Mouse (Mus musculus) retina, postnatal 7 days (tissue): ENCODE results near the gene Hypk.
"Not testable (repeated sequence)": the region's sequence is repeated elsewhere in the genome, so short reads cannot be mapped to it uniquely, and the experiment has no call there.

ENCODE experiments used
- DNase-seq: peaks from one replicate; pipeline ENCODE4 v3.0.0-alpha.2; 2012; ENCODE audit warnings: low read depth, low spot score

Gene Hypk

DNA sequence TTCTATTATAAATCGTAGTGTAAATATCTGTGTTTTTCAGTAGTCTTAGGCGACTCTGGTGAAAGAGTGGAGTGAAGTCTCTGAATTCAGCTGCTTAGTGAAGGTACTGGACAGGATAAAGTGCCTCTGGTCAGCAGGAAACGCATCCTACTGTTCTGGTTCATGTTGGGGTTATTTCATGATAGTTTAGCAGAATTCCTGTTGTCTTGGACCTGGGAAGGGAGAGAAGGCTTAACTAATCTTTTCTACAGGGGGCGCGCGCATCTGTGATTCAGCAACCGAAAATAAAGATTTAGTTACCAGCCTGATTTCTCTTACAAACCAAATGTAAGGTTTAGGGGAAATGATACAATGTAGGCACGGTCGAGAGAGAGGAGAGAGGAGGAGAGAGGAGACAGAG, 5.0 kb upstream of the Hypk start:
- no peak for DNase-seq

DNA sequence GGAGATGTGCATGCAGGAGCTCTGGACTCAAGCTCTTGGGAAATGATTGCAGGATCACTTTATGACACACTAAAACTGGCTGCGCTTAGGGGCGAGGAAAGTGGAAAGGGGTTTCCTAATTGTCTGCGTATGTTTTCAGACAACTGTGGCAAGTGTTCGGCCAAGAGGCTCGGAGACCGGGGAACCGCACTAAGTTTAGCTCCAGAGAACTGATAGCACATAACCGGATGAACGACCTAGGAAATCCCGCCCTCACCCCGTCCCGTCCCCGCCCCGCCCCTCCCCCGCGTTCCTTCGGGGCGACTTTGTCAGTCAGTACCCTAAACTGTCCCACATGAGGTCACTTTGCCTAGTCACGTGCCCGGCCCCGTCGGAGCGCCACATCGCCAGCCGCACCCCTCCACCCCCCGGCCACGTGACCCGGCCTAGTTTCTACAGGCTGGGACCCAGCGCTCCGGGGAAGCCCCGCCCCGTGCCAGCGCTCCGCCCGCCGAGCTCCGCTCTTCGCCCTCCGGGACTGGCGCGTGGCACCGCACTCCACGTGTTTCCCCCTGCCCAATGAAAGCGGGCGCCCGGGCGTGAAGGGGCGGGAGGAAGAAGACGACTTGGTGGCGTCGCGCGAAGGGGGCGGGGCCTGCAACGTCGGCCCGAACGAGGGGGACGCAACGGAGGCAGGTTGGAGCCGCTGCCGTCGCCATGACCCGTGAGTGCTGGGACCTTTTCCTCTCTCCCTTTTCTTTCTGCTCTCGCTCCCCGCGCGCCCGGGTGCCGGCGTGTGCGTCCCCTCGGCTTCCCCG, 4.2 kb upstream of the Hypk start, which contains the start of gene Serf2:
Gene Serf2, plus strand, starts transcription at position 457 of the 797 bp plus-strand sequence.
- DNase-seq, result peak; percentile 96

DNA sequence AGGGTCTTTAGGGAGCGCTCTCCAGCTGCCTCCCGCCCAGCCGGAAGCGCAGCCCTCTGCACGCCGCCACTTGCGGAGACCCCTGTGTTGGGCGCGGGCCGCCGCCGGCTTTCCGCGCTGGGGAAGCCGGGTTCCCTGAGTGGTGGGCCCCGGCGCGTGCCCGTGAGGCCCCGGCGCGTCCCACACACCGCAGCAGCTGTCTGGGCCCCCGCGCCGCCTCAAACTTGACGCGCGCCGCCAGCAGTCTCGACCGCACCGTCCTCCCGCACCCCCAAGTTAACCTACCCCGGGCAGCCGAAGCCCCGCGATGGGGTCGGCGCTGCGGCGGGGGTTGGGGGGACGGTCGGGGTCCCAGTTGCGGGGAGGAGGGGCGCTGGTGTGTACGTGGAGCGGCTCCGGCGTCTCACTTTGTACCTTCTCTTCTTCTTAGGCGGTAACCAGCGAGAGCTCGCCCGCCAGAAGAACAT, 3.5 kb upstream of the Hypk start:
- DNase-seq, result no peak

DNA sequence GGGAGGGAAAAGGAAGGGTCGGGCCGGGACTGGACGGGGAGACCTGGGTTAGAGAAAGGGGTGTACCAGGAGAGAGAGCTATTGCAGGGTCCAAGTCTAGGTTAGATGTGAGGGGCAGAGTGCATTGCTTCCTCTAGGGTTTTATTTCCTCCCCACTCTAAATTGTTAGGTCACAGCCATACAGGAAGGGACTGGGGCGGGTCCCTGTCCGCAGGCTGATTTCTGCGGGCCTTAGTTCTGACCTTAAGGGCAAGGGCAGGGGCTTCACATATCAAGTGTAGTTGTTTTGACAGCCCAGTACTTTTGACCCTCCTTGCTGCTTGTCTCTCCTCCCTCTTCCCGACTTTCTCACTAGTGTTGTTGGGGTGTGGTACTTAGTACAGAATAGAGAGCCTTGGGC, 3.0 kb upstream of the Hypk start:
- no peak for DNase-seq

DNA sequence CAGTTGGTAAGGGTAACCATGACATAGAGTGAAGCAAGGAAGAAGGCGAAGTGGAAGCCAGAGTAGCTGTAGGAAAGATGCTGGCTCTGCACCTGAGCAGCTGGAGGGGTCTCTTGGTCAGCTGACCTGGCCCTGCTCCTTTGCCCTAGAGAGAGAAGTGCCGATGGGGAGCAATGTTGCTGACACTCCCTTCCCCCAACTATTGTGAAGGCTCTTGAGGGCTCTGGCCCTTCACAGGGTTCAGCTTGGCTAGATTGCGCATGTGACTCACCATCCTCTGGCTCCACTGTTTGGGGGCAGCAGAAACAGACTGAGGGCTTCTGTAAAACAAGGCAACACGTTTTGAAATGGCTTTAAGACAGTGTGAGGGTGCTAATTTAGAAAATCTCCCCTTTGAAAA, 729 bp upstream of the Hypk start:
- no peak for DNase-seq

DNA sequence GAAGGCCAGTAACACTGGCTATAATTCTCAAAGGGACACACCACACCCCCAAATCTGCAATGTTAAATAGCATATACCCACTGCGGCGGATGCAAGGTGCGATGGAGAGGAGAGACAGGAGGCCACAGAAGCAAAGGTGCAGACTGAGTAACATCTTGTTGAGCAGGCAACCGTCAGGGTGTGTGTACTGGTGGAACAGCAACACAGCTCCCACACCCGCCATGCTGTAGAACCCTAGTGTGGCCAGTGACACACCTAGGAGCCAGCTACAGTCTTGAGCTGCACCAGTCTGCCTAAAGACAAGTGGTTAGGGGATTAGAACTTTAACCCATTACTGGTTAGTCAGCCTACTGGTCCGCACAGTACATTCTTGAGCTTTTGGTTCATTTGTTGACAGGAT, 827 bp downstream of the Hypk start:
- no peak for DNase-seq

DNA sequence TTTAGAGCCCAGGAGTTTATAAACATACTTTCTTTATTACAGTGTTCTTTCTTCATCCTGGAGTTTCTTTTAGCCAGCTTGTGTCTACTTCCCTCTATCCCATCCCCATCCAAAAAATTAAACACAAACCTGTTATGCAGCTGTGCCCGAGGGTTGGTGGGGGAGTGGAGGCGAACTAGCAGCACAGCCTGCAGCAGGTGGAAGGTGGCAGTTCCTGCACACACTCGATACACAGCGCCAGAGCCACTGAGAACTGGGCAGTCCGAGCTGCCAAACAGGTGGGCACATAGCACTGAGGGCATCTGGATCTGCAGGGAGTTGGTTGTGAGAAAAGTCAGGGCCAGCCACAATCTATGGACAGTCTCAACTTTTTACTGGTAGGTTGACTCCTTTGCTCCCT, 2.4 kb downstream of the Hypk start:
- no peak for DNase-seq

DNA sequence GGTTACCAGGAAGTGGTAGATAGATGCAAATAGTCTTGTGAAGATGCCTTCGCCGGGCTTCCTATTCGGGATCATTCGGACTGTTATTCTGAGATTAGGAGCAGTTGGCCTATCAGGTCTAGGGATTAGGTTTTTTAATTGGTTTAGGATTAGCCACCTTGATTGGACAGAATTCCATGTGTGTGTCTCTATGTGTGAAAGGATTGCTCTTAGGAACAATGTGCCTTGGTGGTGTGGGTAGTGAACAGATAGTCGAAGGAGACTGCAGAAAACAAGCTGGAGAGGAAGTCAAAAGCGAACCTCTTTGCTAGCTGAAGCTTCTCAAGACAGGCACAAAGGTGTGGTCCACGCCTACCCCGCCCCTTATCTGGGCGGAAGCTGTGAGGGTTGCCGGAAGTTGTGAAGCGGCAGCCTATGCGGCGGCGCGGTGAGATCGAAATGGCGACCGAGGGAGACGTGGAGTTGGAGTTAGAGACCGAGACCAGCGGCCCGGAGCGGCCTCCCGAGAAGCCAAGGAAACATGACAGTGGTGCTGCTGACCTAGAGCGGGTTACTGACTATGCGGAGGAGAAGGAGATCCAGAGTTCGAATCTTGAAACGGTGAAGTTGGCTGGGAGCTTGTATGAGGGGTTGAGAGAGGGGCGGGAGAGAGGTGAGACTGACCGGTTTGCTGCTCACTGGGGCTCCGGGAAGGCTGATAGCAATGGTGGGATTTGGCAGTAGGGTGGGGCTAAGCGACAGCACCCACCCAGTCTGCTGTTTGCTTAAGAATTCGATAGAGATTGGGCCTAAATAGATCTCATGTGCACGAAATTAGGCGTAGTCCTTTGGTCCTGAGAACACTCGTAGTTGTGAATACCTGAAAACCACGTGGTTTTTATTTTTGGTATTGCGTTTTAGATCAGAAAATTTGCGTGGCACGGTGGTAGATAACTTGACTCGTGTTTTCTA, 3.9 kb downstream of the Hypk start, which contains the start of gene Serinc4:
Gene Serinc4, minus strand, starts transcription at position 90 of the 951 bp plus-strand sequence.
- DNase-seq, result peak; percentile 79

DNA sequence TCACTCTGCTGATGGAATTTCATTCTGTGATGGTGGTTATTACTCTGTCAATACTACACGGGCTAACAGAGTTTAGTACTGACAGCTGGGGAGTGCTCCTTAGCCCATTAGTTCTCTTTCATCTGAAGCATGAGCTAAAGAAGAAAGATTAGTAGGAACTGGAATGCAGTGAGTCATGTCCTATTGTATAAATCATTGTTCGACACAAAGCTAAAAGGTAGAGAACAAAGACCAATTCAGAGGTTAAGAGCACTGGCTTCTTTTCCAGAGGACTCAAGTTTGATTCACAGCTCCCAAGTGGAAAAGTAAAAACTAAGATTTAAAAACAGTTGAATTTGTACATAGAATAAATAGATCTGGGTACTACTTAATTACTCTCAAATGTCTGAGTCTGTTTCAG, 7.0 kb downstream of the Hypk start:
- no peak for DNase-seq

DNA sequence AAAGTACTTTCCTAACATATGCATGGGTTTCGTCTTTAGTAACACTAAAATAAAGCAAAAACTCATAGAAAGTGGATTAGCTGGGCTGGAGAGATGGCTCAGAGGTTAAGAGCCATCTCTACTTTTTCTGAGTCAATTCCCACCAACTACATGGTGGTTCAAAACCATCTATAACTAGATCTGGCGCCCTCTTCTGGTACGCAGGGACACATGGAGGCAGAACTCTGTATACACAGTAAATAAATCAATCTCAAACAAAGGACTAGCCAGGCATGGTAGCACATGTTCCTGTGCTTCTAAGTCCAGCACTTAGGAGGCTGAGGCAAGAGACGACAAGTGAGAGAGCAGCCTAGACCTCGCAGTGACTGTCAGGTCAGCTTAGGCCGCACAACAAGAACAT, 15.9 kb downstream of the Hypk start:
- not testable (repeated sequence) for DNase-seq

DNA sequence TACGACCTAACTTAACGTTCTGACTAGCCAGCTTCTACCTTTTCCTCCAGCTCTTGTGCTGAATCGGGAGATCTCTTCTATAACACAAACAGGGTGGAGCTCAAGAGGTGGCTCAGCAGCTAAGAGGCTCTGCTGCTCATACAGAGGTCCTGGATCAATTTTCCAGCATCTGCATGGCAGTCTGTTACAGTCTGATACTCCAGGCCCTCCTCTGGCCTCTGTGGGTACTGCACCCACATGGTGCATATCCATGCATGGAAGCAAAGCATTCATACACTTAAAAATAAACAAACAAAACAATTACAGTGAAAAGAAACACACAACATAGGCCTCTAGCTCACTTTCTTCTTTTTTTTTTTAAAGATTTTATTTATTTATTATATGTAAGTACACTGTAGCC, 19.7 kb downstream of the Hypk start:
- not testable (repeated sequence) for DNase-seq

DNA sequence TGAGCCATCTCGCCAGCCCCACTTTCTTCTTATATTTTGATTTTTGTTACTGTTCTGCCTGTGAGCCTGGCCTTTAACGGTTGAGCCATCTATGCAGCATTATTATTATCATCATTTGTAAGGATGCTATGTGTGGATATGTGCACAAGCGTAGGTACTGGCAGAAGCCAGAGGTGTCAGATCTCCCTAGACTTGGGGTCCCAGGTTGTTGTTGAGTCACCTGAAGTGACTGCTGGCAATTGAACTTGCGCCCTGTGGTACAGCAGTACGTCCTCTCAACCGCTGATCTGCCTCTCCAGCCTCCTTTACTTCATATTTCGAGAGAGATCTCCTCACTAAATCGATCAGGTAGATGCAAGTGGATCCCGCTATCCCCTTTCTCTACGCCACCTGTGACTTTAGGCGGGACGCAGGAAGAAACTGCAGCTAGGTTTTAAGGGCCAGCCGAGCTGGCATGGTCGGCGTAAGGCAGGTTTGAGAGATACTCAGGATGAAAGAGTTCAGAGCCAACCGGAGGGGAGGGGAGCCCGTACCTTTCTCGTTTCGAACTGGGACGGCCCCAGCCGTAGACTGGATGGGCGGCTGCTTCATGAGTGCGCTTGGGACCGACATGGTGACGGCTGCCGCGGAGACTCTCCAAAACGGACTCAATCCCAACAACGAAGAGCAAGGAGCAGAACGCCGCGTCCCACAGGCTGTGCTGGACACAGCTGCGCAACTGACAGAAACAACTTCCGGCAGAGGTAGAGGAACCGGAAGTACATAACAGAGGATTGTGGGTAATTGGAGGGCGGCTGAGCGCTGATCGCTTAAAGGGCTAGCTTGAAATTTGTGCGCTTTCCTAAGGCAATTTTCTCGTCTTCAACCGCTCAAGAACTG, 20.4 kb downstream of the Hypk start, which contains the start of gene Mfap1b:
Gene Mfap1b, minus strand, starts transcription at position 767 of the 879 bp plus-strand sequence.
- peak; percentile 80 for DNase-seq

DNA sequence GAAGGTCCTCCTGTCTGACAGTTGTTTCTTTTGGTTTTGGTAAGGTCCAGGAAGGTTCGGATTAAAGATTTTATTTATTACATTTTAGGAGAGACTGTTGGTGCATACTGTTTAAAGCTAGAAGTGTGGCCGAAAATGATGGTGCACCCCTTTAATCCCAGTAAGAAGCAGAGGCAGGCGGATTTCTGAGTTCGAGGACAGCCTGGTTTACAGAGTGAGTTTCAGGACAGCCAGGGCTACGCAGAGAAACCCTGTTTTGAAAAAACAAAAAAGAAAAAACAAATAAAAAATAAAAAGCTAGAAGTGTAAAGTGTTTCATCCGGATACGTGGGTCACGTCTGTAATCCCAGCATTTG, 21.1 kb downstream of the Hypk start:
- DNase-seq, result no peak

DNA sequence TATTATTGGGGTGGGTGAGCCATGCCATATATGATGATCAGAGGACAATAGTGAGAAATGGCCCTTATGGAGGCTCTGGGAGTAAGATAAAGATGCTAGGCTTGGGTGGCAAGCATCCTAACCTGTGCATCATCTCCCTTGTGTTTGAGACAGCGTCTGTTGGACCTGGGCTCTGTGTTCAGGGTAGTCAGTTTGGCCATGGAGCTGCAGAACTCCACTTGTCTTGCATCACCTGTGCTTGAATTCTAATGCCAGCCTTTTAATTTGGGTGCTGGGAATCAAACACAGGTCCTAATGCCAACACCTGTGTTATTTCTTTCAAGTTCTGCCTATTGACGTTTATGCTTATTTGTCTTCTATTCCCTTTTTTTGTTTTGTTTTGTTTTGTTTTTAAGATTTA, 22.2 kb downstream of the Hypk start:
- not testable (repeated sequence) for DNase-seq

DNA sequence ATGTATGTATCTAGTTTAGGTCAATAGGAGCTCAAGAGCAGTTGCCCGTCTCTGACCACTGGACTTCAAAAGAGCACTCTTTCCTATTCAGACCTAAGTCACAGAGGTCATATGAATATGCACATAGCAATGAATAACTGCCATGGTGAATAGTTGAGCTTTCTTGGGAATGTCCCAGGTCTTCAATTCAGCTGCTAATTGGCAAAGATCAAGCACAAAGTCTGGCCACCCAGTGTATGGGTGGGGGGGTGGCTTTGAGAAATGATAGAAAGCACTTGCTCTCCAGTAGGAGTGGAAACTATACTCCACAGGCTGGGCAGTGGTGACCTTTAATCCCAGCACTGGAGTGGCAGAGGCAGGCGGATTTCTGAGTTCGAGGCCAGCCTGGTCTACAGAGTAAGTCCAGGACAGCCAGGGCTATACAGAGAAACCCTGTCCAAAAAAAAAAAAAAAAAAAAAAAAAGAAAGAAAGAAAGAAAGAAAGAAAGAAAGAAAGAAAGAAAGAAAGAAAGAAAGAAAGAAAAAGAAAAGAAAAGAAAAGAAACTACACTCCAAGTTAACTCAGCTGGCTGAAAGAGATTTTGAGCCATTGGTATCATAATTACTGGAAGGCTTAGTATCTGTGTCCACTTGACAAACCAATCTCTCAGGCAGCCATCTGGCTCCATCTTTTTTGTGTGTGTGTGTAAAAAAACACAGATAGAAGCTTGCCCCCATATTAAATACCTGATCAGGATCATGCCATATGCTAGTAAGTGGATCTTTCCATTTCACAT, 24.6 kb downstream of the Hypk start:
- no peak for DNase-seq

DNA sequence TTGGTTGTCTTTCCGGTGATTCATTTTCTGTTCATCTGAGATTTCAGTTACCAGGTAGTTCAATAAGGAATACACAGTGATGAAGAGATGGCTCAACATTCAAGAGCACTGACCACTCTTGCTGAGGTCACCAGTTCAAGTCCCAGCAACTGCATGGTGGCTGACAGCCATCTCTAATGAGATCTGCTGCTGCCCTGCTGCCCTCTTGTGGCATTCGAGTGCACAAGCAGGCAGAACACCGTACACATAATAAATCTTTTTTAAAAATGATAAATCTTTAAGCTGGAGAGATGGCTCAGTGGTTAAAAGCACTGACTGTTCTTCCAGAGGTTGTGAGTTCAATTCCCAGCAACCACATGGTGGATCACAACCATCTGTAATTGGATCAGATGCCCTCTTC, 27.4 kb downstream of the Hypk start:
- peak; percentile 25 for DNase-seq

DNA sequence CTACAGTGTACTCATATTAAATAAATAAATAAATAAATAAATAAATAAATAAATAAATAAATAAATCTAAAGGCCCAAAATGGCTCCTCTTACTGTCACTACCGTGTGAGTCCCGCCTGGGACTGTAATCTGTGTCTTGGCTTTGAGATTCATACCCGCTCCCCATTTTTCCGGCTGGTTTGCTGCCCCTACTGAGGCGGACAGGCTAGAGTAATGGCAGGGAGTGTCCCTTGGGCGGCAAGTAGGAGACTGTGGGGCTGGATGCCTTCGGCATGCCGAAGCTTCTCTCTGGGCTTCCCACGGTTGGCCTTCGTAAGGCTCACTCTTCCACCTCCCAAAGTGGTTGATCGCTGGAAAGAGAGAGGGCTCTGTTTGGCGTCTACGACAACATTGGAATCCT, 27.8 kb downstream of the Hypk start:
- DNase-seq, result not testable (repeated sequence)

DNA sequence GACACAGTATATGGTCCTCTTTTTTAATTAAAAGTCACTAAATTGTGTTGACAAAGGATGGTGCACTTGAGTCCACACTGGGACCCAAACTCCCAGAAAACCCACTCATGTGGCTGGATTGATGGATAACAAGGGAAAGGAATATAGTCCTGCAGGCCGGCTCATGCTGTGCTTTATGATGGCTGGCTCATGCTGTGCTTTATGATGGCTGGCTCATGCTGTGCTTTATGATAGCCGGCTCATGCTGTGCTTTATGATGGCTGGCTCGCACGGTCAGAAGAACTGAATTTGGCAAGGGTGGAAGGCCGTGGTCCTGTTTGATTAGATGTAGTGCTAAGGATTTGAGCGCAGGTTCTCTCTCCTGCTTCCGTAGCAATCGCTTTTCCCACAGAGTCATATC, 30.5 kb downstream of the Hypk start:
- no peak for DNase-seq

DNA sequence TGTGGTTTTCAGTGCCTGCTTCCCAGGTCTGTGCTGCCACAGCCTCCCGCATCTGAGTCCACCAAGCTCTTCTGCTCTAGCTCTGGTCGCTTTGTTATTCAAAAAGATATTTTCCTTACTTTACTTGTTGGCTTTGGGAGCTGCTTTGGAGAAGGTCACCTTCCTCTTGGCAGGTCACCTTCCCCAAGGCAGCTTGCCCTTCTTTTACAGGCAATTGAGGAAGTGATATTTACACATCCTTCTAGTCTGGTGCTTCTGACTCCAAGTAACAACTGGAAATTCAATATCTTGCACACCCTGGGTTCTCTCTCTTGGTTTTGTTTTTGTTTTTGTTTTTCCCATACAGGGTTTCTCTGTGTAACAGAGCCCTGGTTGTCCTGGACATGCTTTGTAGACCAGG, 31.3 kb downstream of the Hypk start:
- DNase-seq, result not testable (repeated sequence)

DNA sequence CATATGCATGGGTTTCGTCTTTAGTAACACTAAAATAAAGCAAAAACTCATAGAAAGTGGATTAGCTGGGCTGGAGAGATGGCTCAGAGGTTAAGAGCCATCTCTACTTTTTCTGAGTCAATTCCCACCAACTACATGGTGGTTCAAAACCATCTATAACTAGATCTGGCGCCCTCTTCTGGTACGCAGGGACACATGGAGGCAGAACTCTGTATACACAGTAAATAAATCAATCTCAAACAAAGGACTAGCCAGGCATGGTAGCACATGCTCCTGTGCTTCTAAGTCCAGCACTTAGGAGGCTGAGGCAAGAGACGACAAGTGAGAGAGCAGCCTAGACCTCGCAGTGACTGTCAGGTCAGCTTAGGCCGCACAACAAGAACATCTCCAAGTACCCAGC, 48.5 kb downstream of the Hypk start:
- not testable (repeated sequence) for DNase-seq
